Mouse (Mus musculus) liver, postnatal 0 days (tissue): ENCODE results near the gene Pim3. TPM values are rescaled to one million over a fixed set of nuclear protein-coding genes. Genes with fewer than 3 reads are reported as not detected.
A peak's percentile ranks its signal among the peaks of the same experiment; 100 is the strongest.

Experiments
- ATAC-seq: fragments of 200-750 bp; cut with Nextera tagmentation; 2 replicates; pipeline ENCODE4 v1.8.0; 2017; ENCODE audit warnings: mild to moderate bottlenecking, moderate library complexity
- DNase-seq: peaks from one replicate; pipeline ENCODE4 v3.0.0-alpha.2; 2016
- H3K27ac ChIP-seq: fragments of 300-500 bp; sonication (generic); 2 replicates; pipeline ENCODE4 v1.5.1; 2014; ENCODE audit warnings: antibody characterized with exemption, moderate library complexity, mild to moderate bottlenecking, low read depth
- H3K27me3 ChIP-seq: fragments of 300-500 bp; sonication (generic); 2 replicates; pipeline ENCODE4 v1.6.1; 2014; ENCODE audit warnings: low read length, control low read depth, mixed read lengths; ENCODE audit not compliant: insufficient read depth
- H3K36me3 ChIP-seq: fragments of 300-500 bp; sonication (generic); replicated peaks from 2 replicates; pipeline ENCODE4 v1.6.1; 2014; ENCODE audit warnings: mild to moderate bottlenecking, control low read depth, low read length, moderate library complexity, mixed read lengths; ENCODE audit not compliant: insufficient read depth
- H3K4me1 ChIP-seq: fragments of 300-500 bp; sonication (generic); 2 replicates; pipeline ENCODE4 v1.6.1; 2014; ENCODE audit warnings: antibody characterized with exemption, mild to moderate bottlenecking, control low read depth; ENCODE audit not compliant: insufficient read depth
- H3K4me2 ChIP-seq: fragments of 300-500 bp; sonication (generic); 2 replicates; pipeline ENCODE4 v1.6.1; 2014; ENCODE audit warnings: low read depth, mild to moderate bottlenecking, low read length, moderate library complexity, mixed read lengths
- H3K4me3 ChIP-seq: fragments of 300-500 bp; sonication (generic); 2 replicates; pipeline ENCODE4 v1.5.1; 2014; ENCODE audit warnings: low read depth, low read length
- H3K9ac ChIP-seq: fragments of 300-500 bp; sonication (generic); replicated peaks from 2 replicates; pipeline ENCODE4 v1.6.1; 2014; ENCODE audit warnings: mild to moderate bottlenecking, moderate library complexity
- H3K9me3 ChIP-seq: fragments of 300-500 bp; sonication (generic); 2 replicates; pipeline ENCODE4 v1.6.1; 2016; ENCODE audit warnings: mild to moderate bottlenecking, control low read depth, low read length, mixed read lengths
- CTCF ChIP-seq: sonication (generic); IDR thresholded peaks from 2 replicates; pipeline ENCODE4 v1.5.1; 2016; ENCODE audit warnings: antibody characterized with exemption, low read depth
- EP300 ChIP-seq: IDR thresholded peaks from 2 replicates; pipeline ENCODE4 v1.6.1; 2016; ENCODE audit warnings: antibody characterized with exemption, low read depth, mild to moderate bottlenecking
- WGBS: fragments of 180-500 bp; shearing (Covaris S2); extraction: QIAGEN DNeasy Blood & Tissue Kit; methylation state at CpG from one replicate; pipeline ENCODE4 v1.1.7; 2014; ENCODE audit not compliant: insufficient replicate concordance; 5-methylcytosine and 5-hydroxymethylcytosine counted together
- polyA plus RNA-seq: library from polyadenylated mRNA; unstranded; fragments of >200 nt; fragmentation: Nextera tagmentation; extraction: Ambion mirVana; gene quantifications from 2 replicates; pipeline ENCODE4 v1.2.1, GENCODE M21; 2015

The Pim3 gene
- polyA plus RNA-seq, 1 experiment from 2014 or later, result 34.2 TPM

DNA sequence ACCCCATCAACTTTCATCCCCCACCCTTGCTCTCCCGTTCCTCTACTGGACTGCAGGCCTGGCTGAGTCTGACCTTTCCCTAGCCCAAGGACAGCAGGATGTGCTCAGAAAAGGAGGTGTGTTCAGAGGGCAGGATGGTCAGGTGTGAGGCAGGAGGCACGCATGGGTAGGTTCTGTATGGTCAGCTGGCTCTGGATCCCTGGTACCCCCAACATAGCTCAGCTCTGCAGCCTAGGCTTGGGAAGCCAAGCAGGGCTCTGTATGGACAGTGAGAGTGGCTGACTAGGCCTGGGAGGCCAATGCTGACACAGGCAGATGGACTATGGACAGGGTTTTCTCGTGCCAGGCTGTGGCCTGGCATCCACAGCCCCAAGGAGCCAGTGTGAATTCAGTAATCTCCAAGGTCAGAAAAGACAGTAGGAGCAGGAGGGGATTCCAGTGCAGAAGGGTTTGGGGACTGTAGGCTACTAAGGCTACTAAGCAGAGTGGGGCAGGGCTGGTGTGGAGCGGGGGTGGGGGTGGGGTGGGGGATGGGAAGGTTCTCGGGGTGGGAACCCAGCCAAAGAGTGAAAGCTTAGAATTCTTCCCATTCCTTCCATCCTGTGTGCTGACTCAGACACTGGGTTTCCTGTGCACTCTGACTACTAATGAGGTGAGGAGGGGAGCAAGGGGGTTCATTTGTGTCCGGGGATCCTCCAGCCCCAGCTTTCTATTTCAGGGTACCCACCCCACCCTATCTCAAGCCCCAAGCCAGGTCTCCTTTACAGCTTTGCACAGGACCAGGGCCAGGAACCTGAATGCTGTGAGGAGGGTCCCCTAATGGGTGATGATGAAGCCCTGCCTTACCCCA lies 7.6 kb upstream of the Pim3 start:
- Histone ChIP-seq H3K4me3 (no peak overlapping the region), H3K4me1 (peaks cover 50% of the 10 kb centered on the region), H3K27me3 (no peaks in the 10 kb centered on the region), H3K9ac (no peak overlapping the region), H3K9me3 (no peaks in the 10 kb centered on the region), H3K36me3 (no peaks in the 10 kb centered on the region), H3K27ac (peak overlapping the region; percentile 52), H3K4me2 (no peak overlapping the region)
- DNase-seq (no peak), ATAC-seq (no peak)
- 57% methylated on average over 6 of the region's 6 CpGs for WGBS
- TF ChIP-seq CTCF (no peak), EP300 (no peak)

DNA sequence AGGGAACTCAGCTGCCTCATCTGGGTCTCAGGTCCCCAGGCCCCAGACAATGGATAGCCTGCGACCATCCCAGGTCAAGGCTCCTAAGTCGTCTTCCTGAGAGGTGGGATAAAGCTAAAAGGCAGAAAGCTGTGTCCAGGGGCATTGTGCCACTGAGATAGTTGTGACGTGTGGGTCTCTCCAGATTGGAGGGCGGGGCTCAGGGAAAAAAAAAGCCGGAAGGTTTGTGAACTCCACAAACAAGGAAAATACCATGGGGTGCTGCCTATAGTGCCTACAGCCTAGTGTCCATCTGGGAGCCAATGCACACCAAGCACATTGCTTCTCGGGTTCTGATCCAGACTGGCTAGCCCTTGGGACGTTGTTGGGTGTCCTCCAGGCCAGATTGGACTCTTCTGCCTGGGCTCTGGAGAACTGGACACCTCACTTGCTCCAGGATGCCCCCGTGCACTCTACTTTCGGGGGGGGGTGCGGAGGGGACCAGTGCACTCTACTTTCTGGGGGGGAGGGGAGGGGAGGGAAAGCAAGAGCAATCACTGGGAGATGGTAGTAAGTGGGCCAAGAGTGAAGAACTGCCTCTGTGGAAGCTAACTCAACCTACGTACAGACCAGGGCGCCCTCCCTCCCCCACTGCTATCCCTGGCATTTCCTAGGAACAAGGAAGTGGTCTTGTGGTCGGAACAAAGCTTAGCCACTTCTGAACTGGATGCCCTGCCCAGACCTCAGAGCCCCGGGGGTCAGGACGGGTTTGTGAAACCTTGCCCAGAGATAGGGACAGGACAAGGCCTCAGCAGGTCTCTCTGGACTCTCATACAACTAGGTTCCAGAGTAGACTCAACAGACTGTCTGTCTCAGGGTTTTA lies 6.8 kb upstream of the Pim3 start:
- TF ChIP-seq CTCF (no peak), EP300 (no peak)
- Histone ChIP-seq H3K9ac (no peak overlapping the region), H3K4me3 (no peak overlapping the region), H3K27ac (peak overlapping the region; percentile 52; the same call in 1 of the 2 replicates), H3K4me1 (peaks cover 46% of the 10 kb centered on the region), H3K9me3 (no peaks in the 10 kb centered on the region), H3K36me3 (no peaks in the 10 kb centered on the region), H3K27me3 (no peaks in the 10 kb centered on the region), H3K4me2 (no peak overlapping the region)
- DNase-seq (no peak), ATAC-seq (no peak)
- 54% methylated on average over 15 of the region's 15 CpGs for WGBS

DNA sequence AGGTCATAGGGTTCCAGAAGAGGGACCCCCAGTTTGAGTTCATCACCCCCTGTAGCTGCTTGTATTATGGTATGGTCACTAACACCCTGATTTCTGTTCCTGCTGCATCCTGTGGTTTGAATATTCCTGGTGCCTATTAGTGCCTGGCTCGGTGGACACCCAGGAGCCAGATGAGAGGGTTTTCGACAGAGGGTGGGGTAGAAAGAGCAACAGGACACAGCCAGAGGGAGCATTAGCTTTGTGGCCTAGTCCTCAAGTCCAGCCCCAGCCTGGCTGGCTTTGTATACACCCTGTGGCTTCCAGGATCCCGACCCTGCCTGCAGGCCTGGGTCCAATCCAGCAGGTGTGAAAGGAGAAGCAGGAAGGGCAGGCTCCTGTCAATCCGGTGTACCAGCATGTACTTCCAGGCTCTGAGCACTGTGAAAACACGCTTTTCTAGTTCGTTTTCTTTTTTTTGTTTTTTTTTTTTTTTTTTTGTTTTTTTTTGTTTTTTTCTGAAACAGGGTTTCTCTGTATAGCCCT lies 6.0 kb upstream of the Pim3 start:
- Histone ChIP-seq H3K9ac (no peak overlapping the region), H3K9me3 (no peaks in the 10 kb centered on the region), H3K4me1 (peaks cover 43% of the 10 kb centered on the region), H3K27me3 (no peaks in the 10 kb centered on the region), H3K4me2 (no peak overlapping the region), H3K27ac (no peak overlapping the region), H3K36me3 (no peaks in the 10 kb centered on the region), H3K4me3 (no peak overlapping the region)
- ATAC-seq, result no peak
- 68% methylated on average over 6 of the region's 6 CpGs for WGBS
- no peak for DNase-seq
- no peak for TF ChIP-seq EP300
- no peak for TF ChIP-seq CTCF

DNA sequence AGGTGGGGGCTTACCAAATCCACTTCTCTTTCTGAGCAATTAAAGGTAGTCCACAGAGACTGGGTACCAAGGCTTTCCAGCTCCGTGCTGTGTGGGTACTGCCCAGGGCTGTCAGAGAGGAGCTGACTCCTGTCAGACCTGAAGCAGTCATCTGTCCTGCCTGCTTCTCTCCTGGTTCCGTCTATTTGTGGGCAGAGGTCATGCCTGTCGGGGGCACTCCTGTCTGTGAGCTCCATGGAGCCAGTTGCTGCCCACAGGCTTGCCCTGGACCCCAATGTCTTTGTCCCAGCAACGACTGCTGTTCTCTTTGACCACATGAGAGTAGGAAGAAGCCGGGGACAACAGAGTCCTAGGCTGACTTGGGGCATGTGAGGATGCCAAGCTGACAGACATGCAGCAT lies 5.4 kb upstream of the Pim3 start:
- TF ChIP-seq EP300, result no peak
- TF ChIP-seq CTCF, result no peak
- H3K4me1 ChIP-seq, result peaks cover 44% of the 10 kb centered on the region
- no peak for ATAC-seq
- WGBS, result 73% methylated on average over 5 of the region's 5 CpGs
- H3K9ac ChIP-seq, result no peak overlapping the region
- no peak overlapping the region for H3K27ac ChIP-seq
- H3K4me2 ChIP-seq, result no peak overlapping the region
- no peaks in the 10 kb centered on the region for H3K27me3 ChIP-seq
- H3K9me3 ChIP-seq, result no peaks in the 10 kb centered on the region
- DNase-seq, result no peak
- H3K4me3 ChIP-seq, result no peak overlapping the region
- no peaks in the 10 kb centered on the region for H3K36me3 ChIP-seq

DNA sequence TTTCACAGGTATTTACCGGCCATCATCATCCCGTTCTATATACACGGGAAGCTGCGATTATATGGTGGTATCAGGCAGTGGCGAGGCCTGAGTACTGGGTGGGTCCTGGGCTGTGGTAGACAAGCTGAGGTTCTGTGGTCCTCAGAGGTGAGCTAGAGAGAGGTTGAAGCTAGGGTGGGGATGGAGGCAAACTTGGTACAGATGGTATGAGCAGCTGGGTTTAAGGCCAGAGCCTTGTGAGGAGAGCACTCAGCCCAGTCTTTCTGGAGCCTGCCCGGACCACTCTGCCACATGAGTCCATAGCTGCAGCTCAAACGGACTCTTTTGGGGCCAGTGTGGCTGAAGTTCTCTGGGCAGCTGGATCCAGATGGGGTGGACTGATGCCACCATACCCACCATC lies 4.6 kb upstream of the Pim3 start:
- Histone ChIP-seq H3K9ac (no peak overlapping the region), H3K9me3 (no peaks in the 10 kb centered on the region), H3K4me1 (peaks cover 42% of the 10 kb centered on the region), H3K4me2 (no peak overlapping the region), H3K27ac (no peak overlapping the region), H3K27me3 (no peaks in the 10 kb centered on the region), H3K36me3 (no peaks in the 10 kb centered on the region), H3K4me3 (no peak overlapping the region)
- TF ChIP-seq CTCF, result no peak
- TF ChIP-seq EP300, result no peak
- no peak for ATAC-seq
- DNase-seq, result no peak
- WGBS, result 87% methylated on average over 7 of the region's 7 CpGs

DNA sequence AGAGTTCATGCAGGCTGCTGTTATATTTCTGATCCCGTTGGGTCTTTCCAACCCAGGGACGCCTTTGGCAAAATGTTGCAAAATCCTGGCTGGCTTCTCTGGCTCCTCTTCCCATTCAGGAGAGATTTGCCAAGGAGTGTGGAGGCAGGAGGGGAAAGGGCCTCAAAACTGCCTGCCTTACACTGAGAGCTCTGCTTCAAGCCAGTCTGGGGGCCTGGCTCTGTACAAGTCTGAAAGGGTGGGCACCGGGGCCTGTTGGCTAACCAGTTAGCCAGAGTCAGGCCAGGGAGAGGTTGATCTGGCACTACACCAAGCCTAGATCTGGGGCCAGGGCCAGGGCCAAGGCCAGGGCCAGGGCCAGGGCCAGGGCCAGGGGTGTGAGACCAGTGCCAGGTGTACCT lies 3.8 kb upstream of the Pim3 start:
- ATAC-seq (no peak), DNase-seq (no peak)
- no peak overlapping the region for H3K4me2 ChIP-seq
- WGBS, result 77% methylated on average over 3 of the region's 3 CpGs
- no peaks in the 10 kb centered on the region for H3K27me3 ChIP-seq
- H3K4me3 ChIP-seq, result no peak overlapping the region
- peak overlapping the region; percentile 60 for H3K27ac ChIP-seq
- H3K9me3 ChIP-seq, result no peaks in the 10 kb centered on the region
- H3K36me3 ChIP-seq, result no peaks in the 10 kb centered on the region
- no peak for TF ChIP-seq EP300
- TF ChIP-seq CTCF, result no peak
- H3K9ac ChIP-seq, result no peak overlapping the region
- H3K4me1 ChIP-seq, result peaks cover 47% of the 10 kb centered on the region
